Mouse (Mus musculus) G1E (cell line): Measurements from ENCODE around the gene Mpzl2. TPM values are rescaled to one million over a fixed set of nuclear protein-coding genes. Genes with fewer than 3 reads are reported as not detected.

Experiments
- ATAC-seq: 2 replicates; pipeline ENCODE4 v1.8.0; 2016; ENCODE audit warnings: mild to moderate bottlenecking; ENCODE audit not compliant: insufficient number of reproducible peaks, poor library complexity, low FRiP score, severe bottlenecking; ENCODE audit errors: extremely low read depth
- DNase-seq: peaks from one replicate; pipeline ENCODE4 v3.0.0; 2012; ENCODE audit warnings: low spot score
- H3K27me3 ChIP-seq: 2 replicates; pipeline ENCODE4 v1.6.1; 2012; ENCODE audit warnings: mild to moderate bottlenecking, low read length, inconsistent platforms; ENCODE audit not compliant: insufficient read depth
- H3K36me3 ChIP-seq: replicated peaks from 2 replicates; pipeline ENCODE3; 2012; ENCODE audit warnings: mild to moderate bottlenecking, inconsistent platforms
- H3K4me1 ChIP-seq: 2 replicates; pipeline ENCODE4 v1.6.1; 2012; ENCODE audit warnings: low read depth, low read length, inconsistent platforms, mixed read lengths; ENCODE audit not compliant: insufficient read depth
- H3K4me3 ChIP-seq: 2 replicates; pipeline ENCODE4 v1.5.1; 2012; ENCODE audit warnings: low read depth, mild to moderate bottlenecking, inconsistent platforms, low read length, moderate library complexity, mixed read lengths
- H3K9me3 ChIP-seq: replicated peaks from 2 replicates; pipeline ENCODE4 v1.6.1; 2012; ENCODE audit warnings: inconsistent platforms
- CTCF ChIP-seq: IDR thresholded peaks from 2 replicates; pipeline ENCODE4 v1.5.1; 2012; ENCODE audit warnings: low read depth, low read length, inconsistent platforms, mixed read lengths
- GATA1 ChIP-seq: IDR thresholded peaks from 2 replicates; pipeline ENCODE4 v1.6.1; 2012; ENCODE audit warnings: borderline replicate concordance, low read length, inconsistent platforms, mixed read lengths
- GATA2 ChIP-seq: IDR thresholded peaks from 2 replicates; pipeline ENCODE4 v1.6.1; 2012; ENCODE audit warnings: low read depth, low read length, inconsistent platforms, borderline replicate concordance
- POLR2AphosphoS5 ChIP-seq: IDR thresholded peaks from 2 replicates; pipeline ENCODE4 v1.6.1; 2012; ENCODE audit warnings: low read depth, low read length, inconsistent platforms; ENCODE audit not compliant: insufficient replicate concordance
- TAL1 ChIP-seq: conservative IDR thresholded peaks from 2 replicates; pipeline ENCODE4 v1.6.1; 2012; ENCODE audit warnings: low read depth, low read length, inconsistent platforms, mixed read lengths
- polyA plus RNA-seq: library from polyadenylated mRNA; stranded (reverse); fragments of >175 nt; gene quantifications from 2 replicates; pipeline ENCODE4 v1.2.3, GENCODE M21; 2012
- total RNA-seq, 2 experiments: library from RNA; stranded (forward) in 1 of 2; stranded (reverse) in 1 of 2; fragments of 200-1000 nt in 1 of 2; fragments of >200 nt in 1 of 2; fragmentation: Nextera tagmentation in 1 of 2; gene quantifications; 2 replicates each; pipeline ENCODE4 v1.2.3; 2014 to 2017

Mpzl2 gene
- total and polyA plus RNA-seq, 3 experiments = 1.4 TPM; not detected in 2

- Histone ChIP-seq H3K27me3 (peaks cover 18% of the 10 kb centered on the region), H3K4me3 (no peak overlapping the region), H3K36me3 (no peaks in the 10 kb centered on the region), H3K9me3 (no peaks in the 10 kb centered on the region), H3K4me1 (no peaks in the 10 kb centered on the region)
- ATAC-seq (no peak), DNase-seq (no peak)
- no peak for TF ChIP-seq POLR2AphosphoS5
Measured at GRCm38 (mm10) chr9:45090811-45091210, 51.2 kb downstream of the Mpzl2 start.

- H3K4me3 ChIP-seq = no peak overlapping the region
- peaks cover 13% of the 10 kb centered on the region for H3K27me3 ChIP-seq
- no peaks in the 10 kb centered on the region for H3K36me3 ChIP-seq
- TF ChIP-seq GATA2 (no peak), CTCF (no peak), GATA1 (no peak), TAL1 (no peak), POLR2AphosphoS5 (no peak)
- ATAC-seq = no peak
- DNase-seq = no peak
- no peaks in the 10 kb centered on the region for H3K4me1 ChIP-seq
- H3K9me3 ChIP-seq = no peaks in the 10 kb centered on the region
Measured at GRCm38 (mm10) chr9:45092641-45093040, 53.0 kb downstream of the Mpzl2 start.

GRCm38 (mm10) chr9:45095149-45095937 lies 55.7 kb downstream of the Mpzl2 start:
- TF ChIP-seq GATA2 = no peak
- TF ChIP-seq GATA1 = no peak
- TF ChIP-seq CTCF = no peak
- TF ChIP-seq POLR2AphosphoS5 = no peak
- no peak for TF ChIP-seq TAL1
- H3K4me3 ChIP-seq = no peak overlapping the region
- H3K27me3 ChIP-seq = peaks cover 13% of the 10 kb centered on the region
- H3K4me1 ChIP-seq = no peaks in the 10 kb centered on the region
- DNase-seq = no peak
- ATAC-seq = no peak
- no peaks in the 10 kb centered on the region for H3K9me3 ChIP-seq
- H3K36me3 ChIP-seq = no peaks in the 10 kb centered on the region

GRCm38 (mm10) chr9:45097877-45098276 lies 58.3 kb downstream of the Mpzl2 start:
- H3K36me3 ChIP-seq = no peaks in the 10 kb centered on the region
- no peak overlapping the region for H3K4me3 ChIP-seq
- H3K27me3 ChIP-seq = peaks cover 3% of the 10 kb centered on the region; the same call in 1 of the 2 replicates
- H3K9me3 ChIP-seq = no peaks in the 10 kb centered on the region
- H3K4me1 ChIP-seq = no peaks in the 10 kb centered on the region
- no peak for TF ChIP-seq GATA2
- ATAC-seq (no peak), DNase-seq (no peak)

- DNase-seq = no peak
Measured at GRCm38 (mm10) chr9:45098426-45098825, 58.8 kb downstream of the Mpzl2 start.

GRCm38 (mm10) chr9:45102528-45102927 lies 62.9 kb downstream of the Mpzl2 start:
- H3K36me3 ChIP-seq = no peaks in the 10 kb centered on the region
- DNase-seq (no peak), ATAC-seq (no peak)
- no peaks in the 10 kb centered on the region for H3K4me1 ChIP-seq
- TF ChIP-seq POLR2AphosphoS5 (no peak), GATA2 (no peak), GATA1 (no peak), CTCF (no peak), TAL1 (no peak)
- no peak overlapping the region for H3K4me3 ChIP-seq
- peaks cover 3% of the 10 kb centered on the region for H3K27me3 ChIP-seq
- H3K9me3 ChIP-seq = no peaks in the 10 kb centered on the region

More at GRCm38 (mm10) chr9:45098426-45098825, 58.8 kb downstream of the Mpzl2 start:
- TF ChIP-seq GATA1 (no peak), CTCF (no peak), GATA2 (no peak), TAL1 (no peak), POLR2AphosphoS5 (no peak)
- Histone ChIP-seq H3K4me3 (no peak overlapping the region), H3K9me3 (no peaks in the 10 kb centered on the region), H3K27me3 (peaks cover 3% of the 10 kb centered on the region; the same call in 1 of the 2 replicates), H3K36me3 (no peaks in the 10 kb centered on the region), H3K4me1 (no peaks in the 10 kb centered on the region)
- no peak for ATAC-seq
